Mouse (Mus musculus): ENCODE results near the gene Adcy10.
A peak's percentile ranks its signal among the peaks of the same experiment; 100 is the strongest.

Adcy10 gene

DNA sequence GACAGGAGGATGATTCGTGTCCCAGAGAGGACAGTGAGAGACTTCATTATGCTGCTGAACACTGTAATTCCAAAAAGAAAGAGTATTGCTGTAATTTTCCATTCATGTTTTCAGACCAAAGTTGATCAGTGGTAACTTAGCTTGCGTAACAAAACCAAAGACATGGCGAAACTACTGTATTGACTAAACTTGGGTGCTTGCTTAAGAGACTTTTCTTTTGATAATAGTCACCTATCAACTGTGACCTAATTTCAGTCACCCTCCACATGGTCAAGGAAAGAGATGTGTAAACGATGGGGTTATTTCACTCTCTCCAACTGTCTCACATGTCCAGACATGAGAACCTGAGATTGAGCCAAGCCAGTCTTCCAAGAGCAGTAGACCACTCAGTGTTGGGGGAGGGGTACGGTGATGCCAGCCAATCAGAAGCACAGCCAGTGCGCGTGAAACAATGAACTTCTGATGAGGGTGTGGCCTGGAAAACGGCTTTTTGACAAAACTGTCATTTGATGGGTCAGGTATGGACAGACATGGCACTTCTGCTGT lies at the start of gene Adcy10:
Gene Adcy10 (plus strand): TSS at position 496 of the 546 bp plus-strand sequence.
- DNase-seq (ENCODE audit: low spot score in 2 of 2), result no peak

DNA sequence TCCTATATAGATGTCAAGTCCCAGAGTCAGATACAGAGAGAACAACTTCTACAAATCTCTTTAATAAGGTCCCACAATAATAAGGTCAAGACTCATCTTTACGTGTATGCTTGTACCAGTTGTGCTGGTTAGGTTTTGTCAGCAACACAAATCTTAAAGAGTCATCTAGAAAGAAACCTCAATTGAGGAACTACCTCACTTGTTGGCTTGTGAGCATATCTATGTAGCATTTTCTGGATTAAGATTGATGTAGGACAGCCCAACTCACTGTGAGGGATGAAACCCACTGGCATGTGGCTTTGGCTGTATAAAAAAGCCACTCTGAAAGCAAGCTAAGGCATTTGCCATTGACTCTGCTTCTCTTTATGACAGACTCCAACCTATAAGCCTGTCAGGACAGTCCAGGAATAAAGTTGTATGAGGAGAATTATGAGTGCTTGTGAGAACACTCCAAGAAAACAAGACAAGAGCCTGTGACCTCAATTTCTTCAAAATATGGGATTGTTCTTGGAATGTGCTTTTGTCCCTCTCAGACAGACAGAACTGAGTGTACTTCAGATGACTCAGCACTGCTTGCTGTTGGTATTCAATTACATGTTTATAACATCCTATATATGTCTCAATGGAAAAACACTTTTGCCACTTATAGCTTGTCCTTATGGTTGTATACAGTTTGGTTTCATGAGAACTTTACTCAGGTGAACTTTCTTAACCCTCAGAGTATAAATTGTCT lies 46.5 kb upstream of the Adcy10 start:
- DNase-seq (ENCODE audit: low spot score in 2 of 2), result no peak

DNA sequence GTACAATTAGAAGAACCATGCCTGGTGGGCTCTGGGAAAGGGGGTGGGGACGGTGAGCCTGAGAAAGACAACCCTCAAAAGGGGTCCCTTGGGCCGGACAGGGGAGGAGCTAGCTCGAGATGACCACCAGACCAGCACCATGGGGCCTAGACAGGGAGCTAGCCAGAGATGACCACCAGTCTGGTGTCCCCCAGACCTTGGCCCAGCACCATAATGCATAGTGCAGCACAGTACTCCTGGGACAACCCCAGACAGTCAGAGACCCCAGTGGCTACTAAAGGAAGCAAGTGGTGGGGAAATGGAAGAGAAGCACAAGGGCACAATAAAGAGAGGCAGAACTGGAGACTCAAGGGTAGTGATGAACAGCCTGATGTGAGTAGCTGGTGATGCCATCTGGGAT lies 44.2 kb upstream of the Adcy10 start:
- no peak for DNase-seq (ENCODE audit: low spot score in 2 of 2)

DNA sequence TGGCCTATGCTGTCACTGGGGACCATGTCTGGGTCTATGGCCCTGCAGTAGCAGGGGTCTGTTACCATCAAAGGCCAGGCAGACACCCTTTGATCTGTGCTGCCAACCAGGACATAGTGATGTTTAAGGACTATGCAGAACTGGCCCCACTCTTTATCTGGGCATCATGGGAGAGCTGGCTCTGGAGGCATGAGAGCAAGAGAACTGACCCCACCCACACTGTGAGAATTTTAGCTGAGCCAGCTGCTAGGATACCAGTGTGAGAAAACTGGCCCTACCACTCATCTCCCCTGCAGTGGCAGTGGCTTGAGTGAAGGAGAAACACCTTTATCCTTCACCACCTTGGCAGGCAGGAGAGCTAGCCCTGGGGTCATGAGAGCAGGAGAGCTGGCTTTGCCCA lies 43.8 kb upstream of the Adcy10 start:
- DNase-seq (ENCODE audit: low spot score in 2 of 2), result no peak

DNA sequence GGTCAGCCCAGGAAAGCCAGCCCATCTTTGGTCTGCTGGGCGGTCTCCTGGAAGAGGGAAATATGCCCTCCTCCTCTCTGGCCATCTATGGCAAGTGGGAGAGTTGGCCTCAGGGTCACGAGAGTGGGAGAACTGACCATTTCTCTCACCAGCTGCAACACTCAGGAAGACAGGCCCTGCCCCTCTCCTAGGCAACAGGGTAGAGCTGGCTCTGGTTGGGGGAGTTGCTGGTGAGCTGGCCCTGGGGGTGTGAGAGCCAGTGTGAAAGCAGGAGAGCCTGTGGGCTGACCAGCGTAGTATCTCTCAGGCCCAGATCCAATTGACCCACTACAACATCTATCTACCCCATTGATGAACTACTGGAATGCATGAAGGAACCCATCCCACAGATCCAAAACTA lies 43.3 kb upstream of the Adcy10 start:
- DNase-seq (ENCODE audit: low spot score in 2 of 2), result no peak

DNA sequence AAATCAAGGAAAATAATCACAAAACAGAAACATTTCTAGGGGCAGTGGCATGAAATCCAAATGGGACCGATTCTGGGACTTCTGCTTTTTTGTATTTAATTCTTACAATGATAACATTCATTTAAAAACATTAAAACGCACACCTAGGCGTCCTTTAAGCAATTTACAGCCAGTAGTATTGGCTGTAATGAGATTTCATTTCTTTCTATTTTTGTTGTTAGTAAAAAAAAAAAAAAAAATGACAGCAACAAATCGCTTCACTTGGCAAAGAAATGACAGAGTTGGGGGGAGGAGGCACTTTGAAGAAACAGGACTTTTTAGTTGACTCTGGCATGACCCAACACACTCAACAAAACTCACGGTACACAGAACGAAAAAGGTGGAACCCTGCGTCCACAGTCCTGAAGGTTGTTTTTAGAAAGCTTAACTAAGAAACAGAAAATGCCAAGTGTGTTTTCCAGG lies 25.9 kb upstream of the Adcy10 start:
- DNase-seq (ENCODE audit: low spot score in 2 of 2), result no peak

DNA sequence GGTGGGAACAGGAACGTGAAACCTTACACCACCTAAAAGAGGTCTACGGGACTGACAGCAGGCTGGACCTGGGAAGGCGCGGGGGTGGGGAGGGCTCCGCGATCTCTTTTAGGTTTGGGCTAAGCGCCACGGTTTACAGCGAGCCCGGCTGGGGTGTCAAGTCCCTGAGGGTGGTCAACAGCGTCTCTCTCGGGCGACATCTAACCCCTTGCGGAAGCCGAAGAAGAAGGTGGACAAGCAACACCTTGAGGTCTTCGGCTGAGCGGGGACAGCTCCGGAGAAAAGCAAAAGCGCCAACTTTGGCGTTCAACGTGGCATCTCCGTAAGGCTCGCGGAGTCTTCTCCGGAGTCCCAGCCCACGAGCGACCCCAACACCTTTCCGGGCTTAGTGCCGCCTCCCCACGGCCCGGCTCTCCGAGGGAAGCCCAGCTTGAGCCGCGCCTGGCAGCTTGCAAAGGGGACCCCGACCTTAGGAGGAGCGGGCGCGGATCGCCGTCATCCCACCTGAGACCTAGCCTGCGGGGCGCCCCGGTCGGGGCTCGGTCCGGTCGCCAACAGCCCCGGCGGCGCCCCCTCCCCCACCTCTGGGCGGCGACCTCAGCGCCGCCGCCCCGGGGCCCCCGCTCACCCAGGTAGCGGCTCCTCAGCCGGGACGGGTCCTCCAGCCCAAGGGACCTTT lies 25.3 kb upstream of the Adcy10 start:
- peak; percentile 22 to 31 for DNase-seq (ENCODE audit: low spot score in 2 of 2)

DNA sequence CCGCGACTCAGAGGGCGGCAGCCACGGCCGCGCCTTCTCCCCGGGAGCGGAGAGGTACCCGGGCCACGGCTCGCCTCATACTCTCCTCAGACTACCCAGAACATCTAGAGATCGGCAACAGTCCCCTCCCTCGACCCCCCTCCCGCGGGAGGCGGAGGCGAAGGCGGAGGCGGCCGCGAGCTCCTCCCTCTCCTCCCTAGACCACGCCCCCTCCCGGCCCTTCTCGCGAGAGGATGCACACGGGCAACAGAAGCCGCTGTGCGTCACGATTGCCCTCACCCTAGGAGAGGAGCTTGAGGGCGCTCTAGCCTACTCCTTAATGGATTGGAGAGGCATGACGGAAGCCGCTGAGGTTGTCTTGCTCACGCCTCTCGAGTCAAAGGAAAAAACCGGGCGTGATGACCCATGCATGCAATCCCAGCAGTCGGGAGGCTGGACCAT lies 24.6 kb upstream of the Adcy10 start, which contains the start of the genes Dcaf6 and Mpc2:
Gene Dcaf6 (minus strand): TSS at position 116 of the 441 bp plus-strand sequence.
Gene Mpc2 (plus strand): TSS at position 278 of the 441 bp plus-strand sequence.
- peak; percentile 98 to 99 for DNase-seq (ENCODE audit: low spot score in 2 of 2)

DNA sequence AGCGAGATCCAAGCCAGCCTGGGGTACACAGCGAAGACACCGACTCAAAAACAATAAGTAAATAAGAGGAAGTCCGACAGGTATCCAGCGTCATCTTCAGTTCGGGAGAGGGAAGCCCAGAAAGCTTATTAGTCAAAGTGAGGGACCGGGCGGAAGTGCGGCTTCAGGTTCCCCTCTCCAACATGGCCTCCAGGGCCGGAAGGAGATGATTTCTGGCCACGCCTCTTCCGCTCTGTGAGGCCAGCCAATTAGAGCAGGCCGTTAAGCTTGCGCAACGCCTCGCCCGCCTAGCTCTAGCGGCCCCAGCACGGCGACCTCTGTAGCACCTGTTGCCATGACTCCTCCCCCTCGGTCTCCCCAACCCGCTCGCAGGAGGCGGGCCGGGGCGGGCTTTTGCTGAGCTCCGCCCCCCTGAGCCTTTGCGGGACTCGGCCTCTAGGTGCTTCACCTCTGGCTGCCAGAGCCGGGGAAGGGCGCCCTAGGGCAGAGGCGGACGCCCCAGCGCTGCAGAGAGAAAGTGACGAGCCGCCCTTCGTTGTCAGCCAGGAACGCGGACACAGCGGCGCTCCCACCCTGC lies 24.1 kb upstream of the Adcy10 start:
- DNase-seq (ENCODE audit: low spot score in 2 of 2), result peak; percentile 92 to 97

DNA sequence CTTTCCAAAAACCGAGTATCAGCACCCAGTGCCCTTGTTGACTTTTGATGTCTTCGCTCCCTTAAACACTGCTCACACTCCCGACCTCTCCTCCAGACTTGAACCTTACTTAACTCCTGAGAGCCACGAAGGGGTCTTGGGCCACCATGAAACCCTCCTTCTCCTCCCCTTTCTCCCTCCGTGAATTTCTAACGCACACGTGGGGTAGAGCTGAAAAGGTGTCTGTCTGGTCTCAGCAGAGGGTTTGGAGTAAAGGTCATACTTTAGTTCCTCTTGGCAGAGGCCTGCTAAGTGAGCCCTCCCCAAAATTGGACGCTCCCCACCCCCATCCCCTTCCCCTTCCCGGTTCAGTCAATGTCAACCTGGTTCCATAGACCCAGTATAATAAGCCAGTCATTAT lies 23.3 kb upstream of the Adcy10 start:
- no peak for DNase-seq (ENCODE audit: low spot score in 2 of 2)

DNA sequence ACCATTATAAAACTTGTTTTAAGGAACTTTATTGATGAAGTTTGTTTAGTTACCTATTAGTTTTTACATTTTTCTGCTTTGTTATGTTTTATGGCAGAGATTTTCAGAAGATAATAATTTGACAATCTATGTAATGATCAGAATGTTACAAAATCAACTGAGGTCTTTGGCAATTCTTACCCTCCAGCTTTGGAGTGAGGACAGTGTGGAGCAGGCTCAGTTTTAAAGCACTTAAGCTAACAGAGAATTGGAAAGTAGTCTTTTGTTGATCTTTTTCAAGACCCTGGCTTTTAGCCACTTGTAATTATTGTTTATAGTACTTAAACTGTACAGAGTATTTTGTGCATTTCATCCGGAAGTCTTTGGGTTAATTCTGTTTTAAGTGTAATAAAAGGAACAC lies 22.1 kb upstream of the Adcy10 start:
- no peak for DNase-seq (ENCODE audit: low spot score in 2 of 2)

DNA sequence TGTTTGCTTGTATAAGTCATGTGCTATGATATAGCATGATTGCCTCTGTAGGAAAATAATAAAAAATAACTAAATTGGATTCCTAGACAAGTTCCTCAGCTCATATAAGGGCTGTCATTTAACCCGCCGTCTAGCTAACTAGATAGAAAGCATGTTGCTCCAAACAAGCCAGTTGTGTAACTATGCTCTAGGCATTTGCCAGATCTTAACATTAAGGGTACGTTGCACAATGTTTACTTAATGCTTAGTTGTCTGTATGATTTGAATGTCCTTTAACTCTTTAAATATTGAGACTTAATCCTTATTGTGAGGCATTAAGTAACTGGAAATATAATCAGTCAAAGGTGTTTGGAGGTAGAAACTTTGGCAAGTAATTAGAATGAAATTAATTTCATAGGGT lies 20.4 kb upstream of the Adcy10 start:
- no peak for DNase-seq (ENCODE audit: low spot score in 2 of 2)

DNA sequence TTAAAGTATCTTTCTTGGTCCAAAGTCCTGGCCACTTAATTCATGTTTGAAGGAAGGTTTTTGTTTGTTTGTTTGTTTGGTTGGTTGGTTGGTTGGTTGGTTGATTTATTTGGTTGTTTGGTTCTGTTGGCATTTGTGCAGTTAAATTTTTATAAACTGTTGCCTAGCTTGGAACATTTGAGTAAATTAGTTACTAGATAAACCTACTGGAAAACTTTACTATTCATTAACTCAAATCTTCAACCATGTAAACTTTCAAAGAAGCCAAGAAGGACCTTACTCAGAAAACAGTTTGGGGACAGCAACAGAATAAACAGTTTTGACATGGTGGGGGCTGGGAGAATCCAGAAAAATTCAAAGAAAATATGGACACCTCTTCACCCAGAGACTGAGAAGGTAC lies 16.0 kb upstream of the Adcy10 start:
- DNase-seq (ENCODE audit: low spot score in 2 of 2), result no peak

DNA sequence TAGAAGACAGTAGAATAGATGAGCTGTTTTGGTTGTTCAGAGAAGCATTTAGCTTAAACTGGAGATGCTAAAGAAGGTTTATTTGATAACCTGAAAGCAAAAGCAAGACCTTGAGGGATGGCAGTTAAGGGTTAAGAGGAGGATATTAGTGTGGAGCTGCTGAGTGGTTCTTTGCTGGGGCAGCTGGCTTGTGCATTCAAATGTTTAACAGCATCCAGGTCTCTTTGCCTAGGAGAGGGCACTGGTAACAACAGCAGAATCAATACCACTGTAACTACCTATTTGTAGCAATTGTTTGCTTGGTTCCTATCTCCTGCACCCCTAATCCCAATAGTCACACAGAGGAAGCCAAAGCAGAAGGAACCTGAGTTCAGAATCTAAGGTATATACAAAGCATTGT lies 15.3 kb upstream of the Adcy10 start:
- DNase-seq (ENCODE audit: low spot score in 2 of 2), result no peak

DNA sequence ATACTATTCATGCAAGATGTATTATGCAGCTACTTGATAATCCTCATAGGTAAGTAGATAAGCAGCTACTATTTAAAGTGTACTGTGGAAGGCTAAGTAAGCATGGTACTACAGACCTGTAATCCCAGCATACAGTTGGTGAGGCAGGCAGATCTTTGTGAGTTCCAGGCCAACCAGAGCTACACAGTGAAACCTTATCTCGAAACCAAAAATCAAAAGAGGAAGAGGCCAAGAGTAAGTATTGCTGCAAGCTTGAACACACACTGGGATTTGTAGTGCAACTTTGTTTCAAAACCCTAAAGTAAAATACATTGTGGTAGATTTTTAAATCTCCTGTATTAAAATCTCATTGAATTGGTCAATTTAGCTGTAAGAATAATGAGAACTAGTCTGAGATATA lies 13.5 kb upstream of the Adcy10 start:
- DNase-seq (ENCODE audit: low spot score in 2 of 2), result no peak

DNA sequence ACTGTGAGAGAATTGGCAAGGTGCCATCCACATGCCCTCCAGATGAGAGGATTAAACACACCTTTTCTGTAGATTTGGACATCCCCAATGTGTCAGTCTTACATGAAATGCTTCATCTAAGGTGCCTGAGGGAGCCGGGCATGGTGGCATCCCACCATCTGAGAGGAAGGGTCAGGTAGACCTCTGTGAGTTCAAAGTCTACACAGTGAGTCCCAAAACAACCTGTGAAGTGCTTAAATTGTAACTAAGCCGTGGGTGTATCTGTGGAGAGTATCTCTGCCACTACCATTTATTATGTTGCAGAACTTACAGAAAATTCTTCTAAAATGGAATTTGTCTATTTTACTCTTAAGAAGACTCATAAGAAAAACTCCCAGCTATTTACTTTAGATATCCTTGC lies 1.1 kb downstream of the Adcy10 start:
- no peak for DNase-seq (ENCODE audit: low spot score in 2 of 2)

DNA sequence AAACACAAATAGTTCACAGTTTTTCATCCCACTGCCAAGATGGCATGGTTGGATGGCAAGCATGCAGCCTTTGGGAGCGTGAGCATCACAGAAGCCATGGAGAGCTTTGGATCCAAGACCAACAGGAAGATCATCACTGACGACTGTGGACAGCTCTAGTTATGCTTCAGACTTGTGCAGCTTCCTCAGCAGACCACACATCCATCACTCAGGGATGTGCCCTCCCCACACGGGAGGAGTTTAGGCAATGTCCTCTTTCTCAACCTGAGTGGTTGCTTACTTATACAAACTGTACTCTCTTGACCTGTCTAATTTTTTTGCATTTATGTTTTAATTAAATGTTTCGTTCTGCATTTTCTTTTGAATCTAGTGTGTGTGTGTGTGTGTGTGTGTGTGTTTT lies 4.2 kb downstream of the Adcy10 start:
- no peak for DNase-seq (ENCODE audit: low spot score in 2 of 2)

DNA sequence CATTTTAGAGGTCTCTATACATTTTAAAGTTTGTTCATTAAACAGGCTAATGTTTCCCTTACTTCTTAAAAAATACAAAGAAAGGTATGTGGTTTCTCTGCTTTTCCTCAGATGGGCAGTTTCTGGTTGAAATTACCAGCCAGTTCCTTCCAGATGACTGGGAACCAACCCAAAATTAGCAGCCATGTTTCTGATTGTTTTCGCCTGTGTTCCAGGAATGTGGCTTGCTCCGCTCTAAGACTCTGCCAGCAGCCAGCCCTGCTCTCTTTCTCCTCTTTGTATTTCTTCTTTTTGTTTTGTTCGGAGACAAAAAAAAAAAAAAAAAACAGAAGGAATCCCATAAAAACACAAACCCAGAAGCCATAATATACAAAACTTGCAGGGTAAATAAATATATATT lies 13.9 kb downstream of the Adcy10 start:
- no peak for DNase-seq (ENCODE audit: low spot score in 2 of 2)

DNA sequence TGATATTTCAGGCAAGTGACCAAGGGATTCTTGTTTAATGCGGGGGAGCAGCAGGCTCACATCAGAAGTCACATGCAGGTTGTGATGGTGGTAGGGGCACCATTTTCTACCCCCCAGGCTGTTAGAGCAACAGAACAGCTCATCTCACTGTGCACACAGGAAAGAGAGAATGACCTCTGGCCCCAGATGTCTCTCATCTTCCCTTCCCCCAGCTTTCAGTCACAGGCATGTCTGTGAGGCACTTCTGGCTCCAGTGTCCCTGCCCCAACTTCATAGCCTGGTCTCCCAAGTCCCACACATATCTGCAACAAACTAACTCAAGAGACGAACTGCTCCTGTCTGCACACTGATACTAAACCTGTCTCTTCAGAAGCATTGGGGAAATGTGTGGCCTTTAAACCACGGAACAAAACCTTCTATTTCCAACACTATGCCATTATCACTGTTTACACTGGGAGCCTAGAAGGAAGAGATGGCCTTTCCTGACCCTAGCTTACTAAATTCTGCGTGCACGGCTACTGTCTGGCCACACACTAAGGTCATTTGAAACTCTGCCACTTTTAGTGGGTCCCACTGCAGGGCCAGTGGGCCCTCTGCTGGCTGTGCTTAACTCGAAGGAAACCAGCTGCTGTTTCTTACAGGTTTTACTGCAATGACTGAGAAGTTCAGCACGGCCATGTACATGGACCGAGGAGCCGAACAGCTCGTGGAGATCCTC lies 18.5 kb downstream of the Adcy10 start:
- no peak for DNase-seq (ENCODE audit: low spot score in 2 of 2)

DNA sequence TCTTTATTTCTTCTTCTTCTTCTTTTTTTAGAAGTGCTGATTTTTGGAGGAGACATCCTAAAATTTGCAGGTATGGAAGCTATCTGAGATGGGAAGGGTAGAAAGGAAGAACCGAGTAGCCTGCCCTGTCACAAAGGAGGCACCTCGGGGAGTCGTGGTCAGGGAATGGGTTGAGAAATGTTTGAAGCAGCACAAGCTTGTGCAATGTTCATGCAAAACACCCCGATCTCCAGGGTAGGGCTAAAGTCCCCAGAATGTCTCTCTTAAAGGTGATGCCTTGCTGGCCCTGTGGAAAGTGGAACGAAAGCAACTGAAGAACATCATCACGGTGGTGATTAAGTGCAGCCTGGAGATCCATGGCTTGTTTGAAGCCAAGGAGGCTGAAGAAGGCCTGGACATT lies 21.3 kb downstream of the Adcy10 start:
- no peak for DNase-seq (ENCODE audit: low spot score in 2 of 2)

DNA sequence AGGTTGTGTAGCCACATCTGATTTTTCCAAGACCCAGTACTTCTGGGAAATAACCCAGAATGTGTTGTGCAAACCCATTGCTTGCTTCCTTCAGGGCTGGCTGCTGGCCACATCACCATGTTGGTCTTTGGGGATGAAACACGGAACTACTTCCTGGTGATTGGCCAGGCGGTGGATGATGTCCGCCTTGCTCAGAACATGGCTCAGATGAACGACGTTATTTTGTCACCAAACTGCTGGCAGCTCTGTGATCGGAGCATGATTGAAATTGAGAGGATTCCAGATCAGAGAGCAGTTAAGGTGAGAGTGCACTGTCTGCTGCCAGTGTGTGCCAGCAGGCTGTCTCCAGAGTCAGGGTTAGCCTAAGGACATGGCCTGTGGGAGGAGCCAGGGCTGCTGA lies 25.2 kb downstream of the Adcy10 start:
- DNase-seq (ENCODE audit: low spot score in 2 of 2), result no peak

DNA sequence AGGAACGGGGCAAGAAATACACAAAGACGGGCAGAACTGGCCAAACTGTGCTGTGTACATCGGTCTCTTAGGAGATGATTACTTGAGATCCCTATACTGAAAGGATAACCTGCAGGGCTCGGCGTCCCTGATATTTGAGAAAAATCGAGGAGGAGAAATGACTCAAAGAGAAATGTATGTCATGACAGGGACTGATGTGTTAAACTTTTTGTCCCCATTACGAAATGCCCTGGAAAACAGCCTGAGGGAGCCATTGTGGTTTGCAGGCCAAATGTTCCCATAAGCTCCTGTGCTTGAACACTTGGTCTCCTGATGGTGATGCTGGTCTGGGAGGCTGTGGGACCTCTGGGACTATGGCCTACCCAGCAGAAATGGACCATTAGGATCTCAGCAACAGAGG lies 35.7 kb downstream of the Adcy10 start:
- DNase-seq (ENCODE audit: low spot score in 2 of 2), result no peak

Data from frontal cortex, postnatal 25 days (tissue).